Mouse (Mus musculus) monocyte, adult 2 months (primary cell): ENCODE measurements around the gene Stard10.

Experiments
- DNase-seq, 2 experiments: peaks; one replicate each; pipeline ENCODE4 v3.0.0; 2022; ENCODE audit warnings: low spot score in 2 of 2, low read depth in 1 of 2

Gene Stard10

GRCm38 (mm10) chr7:101317014-101317413, at the start of gene Stard10:
TSS of gene Stard10 (plus strand) at chr7:101317086.
- DNase-seq, result no peak

- DNase-seq, result no peak
Measured at GRCm38 (mm10) chr7:101267457-101268259, 49.2 kb upstream of the Stard10 start.

DNA sequence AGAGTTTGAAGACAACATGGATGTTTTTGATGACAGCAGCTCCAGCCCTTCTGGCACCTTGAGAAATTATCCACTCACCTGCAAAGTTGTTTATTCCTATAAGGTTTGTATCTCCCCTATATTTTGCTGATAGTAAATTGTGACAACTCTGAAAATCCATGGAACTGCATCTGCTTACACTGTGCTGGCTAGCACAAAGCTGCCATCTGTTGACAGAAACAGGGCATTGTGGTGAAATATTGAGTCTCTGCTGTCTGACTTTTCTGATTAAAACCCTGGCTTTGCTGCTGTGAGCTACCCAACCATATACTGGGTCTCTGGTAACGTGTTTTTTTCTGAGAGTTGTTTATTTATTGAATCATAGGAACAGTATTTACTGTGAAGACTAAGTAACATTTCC, 45.3 kb upstream of the Stard10 start:
- DNase-seq, result no peak

DNA sequence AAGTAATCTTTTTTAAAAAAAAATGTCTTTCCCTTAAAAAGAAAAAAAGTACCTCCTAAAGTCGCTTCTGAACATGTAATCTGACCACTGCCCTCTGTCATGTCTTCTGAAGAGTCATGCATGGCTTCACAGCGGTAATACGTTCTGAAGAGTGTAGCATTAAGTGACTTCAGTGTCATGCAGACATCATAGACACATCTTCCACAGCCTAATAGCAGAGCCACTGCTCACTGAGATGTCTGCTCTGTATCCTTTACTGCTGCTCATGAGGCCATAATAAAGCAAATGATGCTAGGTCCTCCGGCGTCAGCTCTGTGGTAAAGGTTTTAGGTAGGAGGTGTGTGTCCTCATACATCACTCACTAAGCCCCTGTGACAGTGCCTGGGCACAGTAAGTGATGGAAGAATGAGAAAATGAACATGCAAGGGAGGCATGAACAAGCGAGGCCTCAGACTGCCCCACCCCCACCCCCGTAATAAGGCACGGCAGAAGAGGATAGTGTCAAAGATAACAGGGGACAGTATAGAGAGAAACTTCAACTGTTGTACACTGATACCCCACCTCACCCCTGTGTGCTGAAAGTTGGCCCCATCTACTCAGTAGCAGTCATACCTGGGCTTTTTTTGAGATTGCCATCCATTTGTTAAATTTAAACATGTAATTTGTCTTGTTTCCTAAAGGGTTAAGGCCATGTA, 44.3 kb upstream of the Stard10 start:
- no peak for DNase-seq

DNA sequence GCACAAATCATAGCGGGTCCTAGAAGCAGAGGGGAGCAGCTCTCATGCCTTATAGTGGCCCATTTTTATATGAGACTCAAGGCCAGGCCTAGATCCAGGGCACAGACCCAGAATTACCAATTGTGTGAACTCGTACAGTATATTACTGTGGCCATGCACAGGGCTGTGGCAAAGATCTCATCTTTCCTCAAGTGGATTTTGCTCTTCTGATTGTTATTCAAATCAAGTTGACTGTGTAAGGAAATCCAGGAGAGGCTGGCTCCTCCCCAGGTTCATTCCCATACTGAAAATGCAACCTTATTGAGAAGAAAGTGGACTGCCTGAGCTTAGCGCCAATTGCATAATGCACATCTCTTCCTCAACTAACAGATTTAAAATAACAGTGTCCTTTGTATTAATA, 34.2 kb upstream of the Stard10 start:
- DNase-seq, result no peak

DNA sequence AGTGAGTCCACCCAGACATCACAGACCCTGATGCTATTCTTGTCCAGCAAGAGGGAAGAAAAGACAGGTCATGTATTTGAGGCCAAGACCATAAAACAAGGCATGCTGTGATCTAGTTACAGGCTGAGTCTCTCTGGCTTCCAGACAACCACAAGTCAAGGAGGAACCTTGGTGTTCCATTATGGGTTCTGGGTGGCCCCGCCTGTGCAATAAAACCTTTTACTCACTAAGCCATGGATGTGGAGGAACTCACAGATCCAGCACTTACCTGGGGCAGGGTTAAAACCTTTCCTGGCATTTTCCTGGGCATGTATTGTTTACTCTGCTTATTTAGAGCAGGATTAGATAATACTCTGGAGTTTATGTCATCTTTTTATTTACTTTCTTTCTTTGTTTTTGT, 32.4 kb upstream of the Stard10 start:
- DNase-seq, result no peak

DNA sequence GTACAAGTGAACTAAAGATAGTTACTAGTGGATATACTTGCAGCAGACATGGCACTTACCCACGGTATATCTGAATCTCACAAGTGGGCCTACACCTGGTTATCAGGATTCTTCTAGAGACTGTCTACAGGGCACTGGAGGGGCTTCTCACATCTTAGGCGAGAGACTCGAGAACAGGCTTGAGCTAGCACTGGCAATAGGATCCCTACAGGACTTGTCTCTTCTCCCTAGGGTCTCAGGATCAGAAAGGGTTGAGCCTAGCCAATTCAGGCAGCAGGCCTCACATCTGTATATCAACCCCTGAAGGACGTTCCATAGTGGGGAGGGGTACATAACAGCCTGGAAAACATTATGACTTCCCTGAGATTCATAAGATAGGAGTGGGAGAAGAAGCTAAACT, 30.0 kb upstream of the Stard10 start:
- DNase-seq, result no peak

DNA sequence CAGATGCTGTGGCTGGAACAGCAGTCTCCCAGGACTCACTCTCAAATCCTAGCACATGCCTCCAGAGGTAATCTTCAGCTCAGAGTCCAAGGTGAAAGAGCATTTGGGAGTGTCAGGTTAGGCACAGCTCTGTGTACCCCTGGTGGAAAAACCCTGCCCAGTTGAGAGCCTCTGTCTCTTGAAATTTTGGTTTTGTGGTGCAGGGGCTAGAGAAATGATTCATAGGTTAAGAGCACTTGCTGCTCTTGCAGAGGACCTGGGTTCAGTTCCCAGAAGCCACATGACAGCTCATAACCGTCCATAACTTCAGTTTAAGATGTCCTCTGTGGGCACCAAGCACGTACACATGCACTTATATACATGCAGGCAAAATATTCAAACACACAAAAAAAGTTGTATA, 29.1 kb upstream of the Stard10 start:
- DNase-seq, result no peak

DNA sequence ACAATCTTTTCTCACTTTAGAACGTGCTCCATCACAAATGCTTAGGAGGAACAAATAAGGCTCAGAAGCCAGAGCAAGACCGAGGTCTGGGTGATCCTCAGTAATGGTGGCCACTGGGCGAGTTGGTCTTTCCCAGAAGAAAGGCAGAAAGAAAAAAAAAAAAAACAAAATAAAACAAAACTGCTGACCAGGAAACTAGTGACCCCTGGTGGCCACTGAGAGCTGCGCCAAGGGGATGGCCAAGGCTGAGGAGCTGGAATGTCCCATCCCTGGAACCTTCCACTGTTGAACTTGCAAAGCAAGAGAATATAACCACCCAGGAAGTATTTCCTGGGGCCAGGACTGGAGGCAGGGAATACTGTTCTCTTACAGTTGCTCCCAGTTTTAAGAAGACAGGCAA, 28.4 kb upstream of the Stard10 start:
- no peak for DNase-seq

GRCm38 (mm10) chr7:101290401-101290800, 26.5 kb upstream of the Stard10 start:
- DNase-seq, result no peak

- DNase-seq, result no peak
Measured at GRCm38 (mm10) chr7:101291211-101291610, 25.7 kb upstream of the Stard10 start.

GRCm38 (mm10) chr7:101291641-101292040, 25.2 kb upstream of the Stard10 start:
- no peak for DNase-seq

DNA sequence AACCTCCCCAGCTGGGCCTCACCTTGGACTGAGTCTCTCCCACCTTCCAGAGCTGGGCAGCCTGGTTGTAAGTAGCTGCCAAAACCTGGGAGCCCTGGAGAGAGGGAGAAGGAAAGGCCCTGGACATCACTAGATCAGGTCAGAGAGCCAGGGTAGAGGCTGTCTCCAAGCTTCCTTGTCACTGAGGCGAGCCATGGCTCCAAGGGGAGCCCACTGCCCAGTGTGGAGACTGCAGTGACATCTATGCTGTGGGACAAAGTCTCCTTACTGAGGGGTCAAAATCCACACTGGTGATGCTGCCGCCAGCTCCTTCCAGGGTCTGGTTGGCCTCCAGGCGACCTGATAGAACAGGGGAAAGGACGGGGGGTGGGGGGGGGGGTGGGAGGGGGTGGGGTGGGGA, 24.8 kb upstream of the Stard10 start:
- DNase-seq, result no peak

DNA sequence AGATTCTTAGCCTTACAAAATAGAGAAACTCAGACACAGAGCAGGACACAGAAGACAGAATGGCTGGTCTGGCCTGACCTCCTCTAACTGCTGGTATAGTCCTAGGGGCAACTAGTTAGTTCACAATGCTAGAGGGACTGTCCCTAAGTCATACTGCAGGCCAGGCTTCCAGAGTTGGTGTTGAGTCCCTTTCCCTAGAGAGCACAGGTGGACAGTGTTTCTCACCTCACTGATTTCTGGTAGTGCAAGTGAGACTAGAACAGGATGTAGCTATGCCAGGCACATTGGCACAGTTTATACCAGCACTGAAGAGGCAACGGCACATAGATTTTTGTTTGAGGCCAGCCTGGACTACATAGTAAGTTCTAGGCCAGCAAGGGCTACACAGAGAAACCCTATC, 24.2 kb upstream of the Stard10 start:
- DNase-seq, result no peak

- DNase-seq, result no peak
Measured at GRCm38 (mm10) chr7:101293138-101293537, 23.7 kb upstream of the Stard10 start.

- DNase-seq, result no peak
Measured at GRCm38 (mm10) chr7:101293611-101294010, 23.3 kb upstream of the Stard10 start.

- no peak for DNase-seq
Measured at GRCm38 (mm10) chr7:101295438-101295837, 21.4 kb upstream of the Stard10 start.

DNA sequence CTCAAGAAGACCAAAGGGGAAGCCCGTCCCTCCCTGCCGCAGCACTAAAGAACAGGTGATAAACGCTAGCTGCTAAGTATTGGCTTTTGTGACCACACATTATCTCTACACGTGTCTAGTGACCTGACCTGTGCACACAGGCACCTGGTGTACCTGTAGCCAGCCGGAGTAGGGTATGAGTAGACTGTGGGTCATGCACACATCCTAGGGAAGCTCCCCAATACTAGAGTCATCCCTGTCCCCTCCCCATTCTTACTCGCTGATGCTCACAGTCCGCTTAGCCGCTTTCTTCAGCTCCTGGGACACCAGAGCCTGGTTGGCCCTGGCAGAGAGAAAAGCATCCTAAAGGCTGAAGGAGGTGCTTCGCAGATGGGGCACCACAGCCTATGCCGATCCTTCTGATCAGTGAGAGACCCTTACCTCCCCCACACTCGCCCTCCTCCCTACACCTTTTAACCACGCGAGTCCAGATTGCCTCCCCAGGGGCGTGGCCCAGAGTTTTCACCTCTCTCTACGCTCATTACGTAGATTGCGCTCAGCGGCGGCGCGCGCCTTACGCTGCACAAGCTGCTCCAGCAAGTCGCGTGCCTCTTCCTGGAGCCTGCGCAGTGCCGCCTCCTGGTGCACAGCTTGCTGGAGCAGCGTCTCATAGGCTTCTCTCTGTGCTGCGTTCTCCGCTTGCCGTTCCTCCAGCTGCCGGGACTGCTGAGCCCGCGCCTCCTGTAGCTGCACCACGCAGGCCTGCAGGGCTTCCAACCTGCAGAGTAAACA, 20.4 kb upstream of the Stard10 start:
- DNase-seq, result peak; percentile 10 to 29

GRCm38 (mm10) chr7:101297023-101297405, 19.9 kb upstream of the Stard10 start:
- DNase-seq, result no peak

DNA sequence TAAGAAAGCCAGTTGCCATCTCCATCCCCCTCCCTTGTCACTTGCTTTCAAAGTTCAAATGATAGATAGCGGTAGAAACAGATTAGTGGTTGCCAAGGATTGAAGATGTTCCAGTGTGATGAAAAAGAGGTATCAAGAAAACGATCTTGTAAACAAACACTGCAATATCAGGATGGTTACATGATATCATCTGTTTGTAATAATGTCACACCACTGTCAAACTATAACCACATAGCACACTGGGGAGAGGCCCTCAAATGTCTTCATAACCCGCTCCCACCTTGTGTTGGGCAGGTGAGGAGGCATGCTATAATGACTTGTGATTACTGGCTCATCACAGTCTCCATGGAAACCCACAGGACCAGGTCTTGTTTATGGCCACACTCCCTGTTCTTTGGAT, 18.5 kb upstream of the Stard10 start:
- no peak for DNase-seq

- peak in 1 of 2 experiments; percentile 15 for DNase-seq
Measured at GRCm38 (mm10) chr7:101301361-101301880, 15.5 kb upstream of the Stard10 start.
